Mouse (Mus musculus): ENCODE data around the gene Haus3. TPM values are rescaled to one million over a fixed set of nuclear protein-coding genes. Genes with fewer than 3 reads are reported as not detected.

Haus3 gene
- polyA plus RNA-seq, 1 experiment from 2014 or later: 30.4 TPM

- ATAC-seq (replicated peaks; ENCODE audit: low FRiP score, low TSS enrichment, low read depth) (no peak), DNase-seq (ENCODE audit: low spot score) (no peak)
- Histone ChIP-seq H3K9me3 (ENCODE audit: control insufficient read depth, low read length) (no peaks in the 10 kb centered on the region), H3K4me3 (ENCODE audit: low read depth, low read length) (no peak overlapping the region), H3K4me1 (replicated peaks; ENCODE audit: control insufficient read depth, insufficient read depth, low read length) (no peaks in the 10 kb centered on the region), H3K27me3 (replicated peaks; ENCODE audit: control insufficient read depth, insufficient read depth, low read length) (no peaks in the 10 kb centered on the region), H3K4me2 (ENCODE audit: low read length) (no peak overlapping the region), H3K9ac (ENCODE audit: low read length) (no peak overlapping the region), H3K36me3 (ENCODE audit: control insufficient read depth, insufficient read depth, low read length) (no peaks in the 10 kb centered on the region), H3K27ac (ENCODE audit: low read depth) (no peak overlapping the region)
- 97% methylated on average over 2 of the region's 2 CpGs for WGBS
Observed at GRCm38 (mm10) chr5:34204911-34205310, 35.6 kb upstream of the Haus3 start.

- ATAC-seq (replicated peaks; ENCODE audit: low FRiP score, low TSS enrichment, low read depth): no peak
- no peak for DNase-seq (ENCODE audit: low spot score)
Observed at GRCm38 (mm10) chr5:34202006-34202405, 32.7 kb upstream of the Haus3 start.

GRCm38 (mm10) chr5:34201396-34201795, 32.1 kb upstream of the Haus3 start:
- Histone ChIP-seq H3K27ac (ENCODE audit: low read depth) (no peak overlapping the region), H3K4me3 (ENCODE audit: low read depth, low read length) (no peak overlapping the region), H3K9ac (ENCODE audit: low read length) (no peak overlapping the region), H3K27me3 (replicated peaks; ENCODE audit: control insufficient read depth, insufficient read depth, low read length) (no peaks in the 10 kb centered on the region), H3K36me3 (ENCODE audit: control insufficient read depth, insufficient read depth, low read length) (no peaks in the 10 kb centered on the region), H3K9me3 (ENCODE audit: control insufficient read depth, low read length) (no peaks in the 10 kb centered on the region), H3K4me2 (ENCODE audit: low read length) (no peak overlapping the region), H3K4me1 (replicated peaks; ENCODE audit: control insufficient read depth, insufficient read depth, low read length) (no peaks in the 10 kb centered on the region)
- no peak for ATAC-seq (replicated peaks; ENCODE audit: low FRiP score, low TSS enrichment, low read depth)
- WGBS: 80% methylated on average over 2 of the region's 2 CpGs
- DNase-seq (ENCODE audit: low spot score): no peak

More at GRCm38 (mm10) chr5:34202006-34202405, 32.7 kb upstream of the Haus3 start:
- H3K9ac ChIP-seq (ENCODE audit: low read length): no peak overlapping the region
- H3K4me1 ChIP-seq (replicated peaks; ENCODE audit: control insufficient read depth, insufficient read depth, low read length): no peaks in the 10 kb centered on the region
- H3K9me3 ChIP-seq (ENCODE audit: control insufficient read depth, low read length): no peaks in the 10 kb centered on the region
- 72% methylated on average over 4 of the region's 4 CpGs for WGBS
- H3K4me2 ChIP-seq (ENCODE audit: low read length): no peak overlapping the region
- no peaks in the 10 kb centered on the region for H3K27me3 ChIP-seq (replicated peaks; ENCODE audit: control insufficient read depth, insufficient read depth, low read length)
- no peaks in the 10 kb centered on the region for H3K36me3 ChIP-seq (ENCODE audit: control insufficient read depth, insufficient read depth, low read length)
- no peak overlapping the region for H3K27ac ChIP-seq (ENCODE audit: low read depth)
- no peak overlapping the region for H3K4me3 ChIP-seq (ENCODE audit: low read depth, low read length)

GRCm38 (mm10) chr5:34198615-34199014, 29.3 kb upstream of the Haus3 start:
- H3K4me3 ChIP-seq (ENCODE audit: low read depth, low read length): no peak overlapping the region
- ATAC-seq (replicated peaks; ENCODE audit: low FRiP score, low TSS enrichment, low read depth) (no peak), DNase-seq (ENCODE audit: low spot score) (no peak)
- 82% methylated on average over 6 of the region's 6 CpGs for WGBS
- no peaks in the 10 kb centered on the region for H3K27me3 ChIP-seq (replicated peaks; ENCODE audit: control insufficient read depth, insufficient read depth, low read length)
- no peaks in the 10 kb centered on the region for H3K4me1 ChIP-seq (replicated peaks; ENCODE audit: control insufficient read depth, insufficient read depth, low read length)
- H3K27ac ChIP-seq (ENCODE audit: low read depth): no peak overlapping the region
- no peak overlapping the region for H3K4me2 ChIP-seq (ENCODE audit: low read length)
- H3K9ac ChIP-seq (ENCODE audit: low read length): no peak overlapping the region
- no peaks in the 10 kb centered on the region for H3K36me3 ChIP-seq (ENCODE audit: control insufficient read depth, insufficient read depth, low read length)
- H3K9me3 ChIP-seq (ENCODE audit: control insufficient read depth, low read length): no peaks in the 10 kb centered on the region

GRCm38 (mm10) chr5:34197243-34197642, 27.9 kb upstream of the Haus3 start:
- ATAC-seq (replicated peaks; ENCODE audit: low FRiP score, low TSS enrichment, low read depth) (no peak), DNase-seq (ENCODE audit: low spot score) (no peak)
- Histone ChIP-seq H3K9me3 (ENCODE audit: control insufficient read depth, low read length) (no peaks in the 10 kb centered on the region), H3K9ac (ENCODE audit: low read length) (no peak overlapping the region), H3K27ac (ENCODE audit: low read depth) (no peak overlapping the region), H3K4me1 (replicated peaks; ENCODE audit: control insufficient read depth, insufficient read depth, low read length) (no peaks in the 10 kb centered on the region), H3K27me3 (replicated peaks; ENCODE audit: control insufficient read depth, insufficient read depth, low read length) (no peaks in the 10 kb centered on the region), H3K4me2 (ENCODE audit: low read length) (no peak overlapping the region), H3K4me3 (ENCODE audit: low read depth, low read length) (no peak overlapping the region), H3K36me3 (ENCODE audit: control insufficient read depth, insufficient read depth, low read length) (no peaks in the 10 kb centered on the region)
- 81% methylated on average over 4 of the region's 4 CpGs for WGBS

GRCm38 (mm10) chr5:34196423-34196822, 27.1 kb upstream of the Haus3 start:
- 71% methylated on average over 7 of the region's 7 CpGs for whole genome bisulfite sequencing

GRCm38 (mm10) chr5:34195786-34196185, 26.5 kb upstream of the Haus3 start:
- Histone ChIP-seq H3K27ac (ENCODE audit: low read depth) (no peak overlapping the region), H3K27me3 (replicated peaks; ENCODE audit: control insufficient read depth, insufficient read depth, low read length) (no peaks in the 10 kb centered on the region), H3K4me1 (replicated peaks; ENCODE audit: control insufficient read depth, insufficient read depth, low read length) (no peaks in the 10 kb centered on the region), H3K4me2 (ENCODE audit: low read length) (no peak overlapping the region), H3K9ac (ENCODE audit: low read length) (no peak overlapping the region), H3K9me3 (ENCODE audit: control insufficient read depth, low read length) (no peaks in the 10 kb centered on the region), H3K4me3 (ENCODE audit: low read depth, low read length) (no peak overlapping the region), H3K36me3 (ENCODE audit: control insufficient read depth, insufficient read depth, low read length) (no peaks in the 10 kb centered on the region)
- DNase-seq (ENCODE audit: low spot score) (no peak), ATAC-seq (replicated peaks; ENCODE audit: low FRiP score, low TSS enrichment, low read depth) (no peak)
- WGBS: 93% methylated on average over 12 of the region's 12 CpGs

More at GRCm38 (mm10) chr5:34196423-34196822, 27.1 kb upstream of the Haus3 start:
- Histone ChIP-seq H3K9ac (ENCODE audit: low read length) (no peak overlapping the region), H3K4me1 (replicated peaks; ENCODE audit: control insufficient read depth, insufficient read depth, low read length) (no peaks in the 10 kb centered on the region), H3K36me3 (ENCODE audit: control insufficient read depth, insufficient read depth, low read length) (no peaks in the 10 kb centered on the region), H3K27ac (ENCODE audit: low read depth) (no peak overlapping the region), H3K4me2 (ENCODE audit: low read length) (no peak overlapping the region), H3K27me3 (replicated peaks; ENCODE audit: control insufficient read depth, insufficient read depth, low read length) (no peaks in the 10 kb centered on the region), H3K4me3 (ENCODE audit: low read depth, low read length) (no peak overlapping the region), H3K9me3 (ENCODE audit: control insufficient read depth, low read length) (no peaks in the 10 kb centered on the region)
- no peak for DNase-seq (ENCODE audit: low spot score)
- no peak for ATAC-seq (replicated peaks; ENCODE audit: low FRiP score, low TSS enrichment, low read depth)

- 80% methylated on average over 6 of the region's 6 CpGs for WGBS
- Histone ChIP-seq H3K27ac (ENCODE audit: low read depth) (no peak overlapping the region), H3K9me3 (ENCODE audit: control insufficient read depth, low read length) (no peaks in the 10 kb centered on the region), H3K4me2 (ENCODE audit: low read length) (no peak overlapping the region), H3K4me3 (ENCODE audit: low read depth, low read length) (no peak overlapping the region), H3K4me1 (replicated peaks; ENCODE audit: control insufficient read depth, insufficient read depth, low read length) (no peaks in the 10 kb centered on the region), H3K27me3 (replicated peaks; ENCODE audit: control insufficient read depth, insufficient read depth, low read length) (no peaks in the 10 kb centered on the region), H3K9ac (ENCODE audit: low read length) (no peak overlapping the region), H3K36me3 (ENCODE audit: control insufficient read depth, insufficient read depth, low read length) (no peaks in the 10 kb centered on the region)
- ATAC-seq (replicated peaks; ENCODE audit: low FRiP score, low TSS enrichment, low read depth) (no peak), DNase-seq (ENCODE audit: low spot score) (no peak)
Observed at GRCm38 (mm10) chr5:34194975-34195662, 25.8 kb upstream of the Haus3 start.

- Histone ChIP-seq H3K4me1 (replicated peaks; ENCODE audit: control insufficient read depth, insufficient read depth, low read length) (no peaks in the 10 kb centered on the region), H3K9me3 (ENCODE audit: control insufficient read depth, low read length) (no peaks in the 10 kb centered on the region), H3K27ac (ENCODE audit: low read depth) (no peak overlapping the region), H3K9ac (ENCODE audit: low read length) (no peak overlapping the region), H3K36me3 (ENCODE audit: control insufficient read depth, insufficient read depth, low read length) (no peaks in the 10 kb centered on the region), H3K4me2 (ENCODE audit: low read length) (no peak overlapping the region), H3K4me3 (ENCODE audit: low read depth, low read length) (no peak overlapping the region), H3K27me3 (replicated peaks; ENCODE audit: control insufficient read depth, insufficient read depth, low read length) (no peaks in the 10 kb centered on the region)
- no peak for DNase-seq (ENCODE audit: low spot score)
- ATAC-seq (replicated peaks; ENCODE audit: low FRiP score, low TSS enrichment, low read depth): no peak
- WGBS: 60% methylated on average over 1 of the region's 1 CpGs
Observed at GRCm38 (mm10) chr5:34194426-34194825, 25.1 kb upstream of the Haus3 start.

Measured in intestine, embryonic 14.5 days (tissue).